Mouse (Mus musculus): ENCODE data around the gene Tomm22. TPM values are rescaled to one million over a fixed set of nuclear protein-coding genes. Genes with fewer than 3 reads are reported as not detected.

The Tomm22 gene
- total RNA-seq, 2 experiments from 2014 or later = 143 to 156 TPM

Other genes starting within 250 kb of the Tomm22 start
- gene Csnk1e, start 215.3 kb upstream of the Tomm22 start, total RNA-seq (2021) = 10 to 100 TPM; 65.7 to 77.7 TPM
- under 1 TPM in 1 of 2 experiments, not detected in 1; 0.24 TPM for gene Kcnj4, start 165.6 kb upstream of the Tomm22 start, total RNA-seq (2021)
- 10 to 100 TPM; 11.4 to 13.2 TPM for gene Kdelr3, start 154.4 kb upstream of the Tomm22 start, total RNA-seq (2021)
- 100 to 1,000 TPM; 223 to 364 TPM for gene Ddx17, start 124.1 kb upstream of the Tomm22 start, total RNA-seq (2021)
- 1 to 10 TPM; 1.4 to 1.8 TPM for gene Dmc1, start 65.8 kb upstream of the Tomm22 start, total RNA-seq (2021)
- 1 to 10 TPM; 2.8 to 3.1 TPM for gene Fam227a, start 11.9 kb upstream of the Tomm22 start, total RNA-seq (2021)
- 10 to 100 TPM; 22.7 to 26.0 TPM for gene Cby1, start 11.7 kb upstream of the Tomm22 start, total RNA-seq (2021)
- gene Josd1, start 17.1 kb downstream of the Tomm22 start, total RNA-seq (2021) = 10 to 100 TPM; 45.1 to 50.7 TPM
- 10 to 100 TPM; 26.7 to 30.0 TPM for gene Gtpbp1, start 20.0 kb downstream of the Tomm22 start, total RNA-seq (2021)
- gene Sun2, start 71.7 kb downstream of the Tomm22 start, total RNA-seq (2021) = 10 to 100 TPM; 68.2 to 83.6 TPM
- gene Dnal4, start 107.0 kb downstream of the Tomm22 start, total RNA-seq (2021) = 10 to 100 TPM; 16.1 to 19.5 TPM
- gene Nptxr, start 133.9 kb downstream of the Tomm22 start, total RNA-seq (2021) = 1 to 10 TPM; 8.2 to 9.5 TPM
- gene Npcd, start 163.4 kb downstream of the Tomm22 start, total RNA-seq (2021) = 1 to 10 TPM; 1.2 to 1.7 TPM
- 10 to 100 TPM; 58.8 to 68.4 TPM for gene Cbx6, start 163.8 kb downstream of the Tomm22 start, total RNA-seq (2021)
- 10 to 100 TPM; 16.0 to 30.6 TPM for gene Apobec3, start 220.8 kb downstream of the Tomm22 start, total RNA-seq (2021)

Data from adrenal gland, postnatal 10 days (tissue).